Mouse (Mus musculus): ENCODE data around the gene C4bp. TPM values are rescaled to one million over a fixed set of nuclear protein-coding genes. Genes with fewer than 3 reads are reported as not detected.
"Not testable (repeated sequence)": the region's sequence is repeated elsewhere in the genome, so short reads cannot be mapped to it uniquely, and the experiment has no call there.

The C4bp gene
- polyA plus RNA-seq (2012; rRNA removed), result 0.02 TPM in 1 of 2 replicates, not detected in the other

DNA sequence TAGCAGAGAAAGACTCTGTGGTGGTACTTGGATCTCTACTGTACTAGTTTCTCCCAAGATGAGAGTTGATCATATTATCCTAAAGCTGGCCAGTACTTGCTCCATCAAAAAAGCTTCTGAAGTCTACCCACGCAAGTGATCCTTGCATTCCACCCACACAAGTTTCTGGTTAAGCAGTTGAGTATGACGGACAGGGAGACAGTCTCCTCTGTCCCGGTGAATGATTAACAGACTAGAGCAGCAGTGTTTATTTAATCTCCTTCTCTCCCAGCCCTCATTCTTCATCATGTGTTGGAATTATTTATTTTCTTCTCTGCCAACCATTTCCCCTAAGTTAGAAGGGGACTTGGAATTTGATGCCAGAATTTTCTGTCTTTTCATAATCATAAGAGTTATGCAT lies at the start of gene C4bp:
Gene C4bp (minus strand): TSS at position 179 of the 400 bp plus-strand sequence.
- DNase-seq (ENCODE audit: extremely low spot score in 1 of 2, low spot score in 1 of 2), result no peak

DNA sequence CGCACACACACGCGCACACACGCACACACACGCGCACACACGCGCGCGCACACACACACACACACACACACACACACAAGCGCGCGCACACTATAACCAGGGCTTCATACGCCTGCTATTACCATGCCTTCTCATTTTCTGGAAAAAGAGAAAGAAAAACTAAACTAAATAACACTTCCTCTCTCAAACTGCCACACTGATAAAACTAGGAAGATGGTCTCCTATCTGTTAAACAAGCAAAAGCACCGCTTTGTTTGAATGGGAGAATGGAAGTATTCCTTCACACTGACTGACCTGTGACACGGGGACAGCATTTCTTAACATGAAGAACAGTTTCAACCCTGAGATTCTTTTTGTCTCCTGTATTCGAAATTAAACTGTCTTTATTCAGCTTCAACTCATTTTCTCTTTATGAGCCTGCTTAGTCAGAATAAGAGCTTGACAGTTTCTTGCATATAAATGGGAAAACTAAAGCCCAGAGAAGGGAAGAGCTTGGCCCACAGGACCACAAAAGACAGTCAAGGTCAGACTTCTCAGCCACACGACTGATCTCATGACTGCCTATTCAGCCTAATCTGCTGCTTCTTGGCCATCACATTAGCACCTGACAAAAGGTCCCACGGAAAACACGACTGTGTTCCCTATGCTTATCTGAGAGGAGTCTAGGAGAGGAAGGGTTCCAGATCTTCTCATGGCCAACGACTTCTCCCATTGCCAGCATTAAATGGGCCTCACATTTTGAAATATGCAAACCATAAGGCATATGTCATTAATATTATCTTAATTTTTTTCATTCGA lies 49.0 kb upstream of the C4bp start:
- DNase-seq (ENCODE audit: extremely low spot score in 1 of 2, low spot score in 1 of 2), result no peak

DNA sequence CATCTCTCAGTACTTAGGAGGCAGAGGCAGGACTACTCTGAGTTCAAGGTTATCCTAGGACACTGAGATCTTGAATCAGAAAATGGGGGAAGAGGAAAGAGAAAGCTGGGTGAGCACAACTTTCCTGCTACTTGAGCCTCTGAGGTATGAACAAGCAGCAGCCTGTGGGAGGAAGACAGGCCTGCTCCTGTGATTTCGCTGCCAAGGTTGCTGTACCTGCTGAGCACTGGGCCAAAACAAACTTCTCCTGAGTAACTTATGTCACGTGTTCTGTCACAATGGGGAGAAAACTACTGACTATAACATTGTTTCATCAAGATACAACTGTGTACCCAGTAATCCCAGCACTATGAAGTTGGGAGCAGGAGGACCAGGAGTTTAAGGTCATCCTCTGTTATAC lies 42.2 kb upstream of the C4bp start:
- no peak for DNase-seq (ENCODE audit: extremely low spot score in 1 of 2, low spot score in 1 of 2)

- DNase-seq (ENCODE audit: extremely low spot score in 1 of 2, low spot score in 1 of 2), result no peak
These were observed 40.5 kb upstream of the C4bp start for GRCm38 (mm10) chr1:130701976-130702375.

- peak in 1 of 2 experiments; percentile 60 for DNase-seq (ENCODE audit: extremely low spot score in 1 of 2, low spot score in 1 of 2)
These were observed 38.7 kb upstream of the C4bp start for GRCm38 (mm10) chr1:130699937-130700633.

GRCm38 (mm10) chr1:130698601-130699000 lies 37.2 kb upstream of the C4bp start:
- no peak for DNase-seq (ENCODE audit: extremely low spot score in 1 of 2, low spot score in 1 of 2)

DNA sequence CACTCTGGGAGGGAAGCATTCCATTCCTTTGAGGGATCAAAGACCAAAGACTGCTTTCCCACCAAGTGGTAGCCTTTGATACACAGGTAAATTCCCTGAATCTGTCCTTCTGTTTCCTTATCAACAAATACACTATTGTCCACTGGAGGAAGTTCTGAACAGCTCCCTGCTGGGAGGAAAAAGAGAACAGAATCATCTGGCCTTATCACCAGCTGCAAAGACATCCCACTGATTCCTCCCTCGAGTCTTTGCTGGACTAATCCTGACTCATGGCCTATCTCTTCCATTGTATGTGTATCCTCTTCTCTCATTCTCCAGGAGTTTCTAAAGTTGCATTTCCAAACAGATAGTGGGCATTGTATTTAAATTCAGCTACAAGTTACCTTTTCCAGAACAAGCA lies 22.5 kb upstream of the C4bp start:
- no peak for DNase-seq (ENCODE audit: extremely low spot score in 1 of 2, low spot score in 1 of 2)

GRCm38 (mm10) chr1:130681656-130682413 lies 20.4 kb upstream of the C4bp start:
- no peak for DNase-seq (ENCODE audit: extremely low spot score in 1 of 2, low spot score in 1 of 2)

GRCm38 (mm10) chr1:130681075-130681474 lies 19.6 kb upstream of the C4bp start:
- DNase-seq (ENCODE audit: extremely low spot score in 1 of 2, low spot score in 1 of 2), result no peak

DNA sequence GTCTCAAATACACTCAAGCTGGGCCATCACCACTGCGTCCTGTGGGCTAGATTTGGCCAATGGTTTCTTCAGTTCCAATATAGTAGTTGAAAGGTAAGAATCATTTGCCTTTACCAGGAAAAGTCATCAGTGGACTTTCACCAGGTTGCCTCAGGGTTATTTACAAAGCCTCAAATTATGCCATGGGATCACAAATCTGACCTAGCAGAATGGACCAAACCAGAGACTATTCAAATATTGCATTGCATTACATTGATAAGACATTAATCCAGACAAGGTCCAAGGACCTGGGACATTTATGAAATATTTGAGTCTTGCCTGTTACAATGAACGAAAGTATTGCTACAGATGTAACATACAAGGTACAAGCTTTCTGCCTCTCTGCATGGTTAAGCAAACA lies 17.1 kb upstream of the C4bp start:
- DNase-seq (ENCODE audit: extremely low spot score in 1 of 2, low spot score in 1 of 2), result no peak

DNA sequence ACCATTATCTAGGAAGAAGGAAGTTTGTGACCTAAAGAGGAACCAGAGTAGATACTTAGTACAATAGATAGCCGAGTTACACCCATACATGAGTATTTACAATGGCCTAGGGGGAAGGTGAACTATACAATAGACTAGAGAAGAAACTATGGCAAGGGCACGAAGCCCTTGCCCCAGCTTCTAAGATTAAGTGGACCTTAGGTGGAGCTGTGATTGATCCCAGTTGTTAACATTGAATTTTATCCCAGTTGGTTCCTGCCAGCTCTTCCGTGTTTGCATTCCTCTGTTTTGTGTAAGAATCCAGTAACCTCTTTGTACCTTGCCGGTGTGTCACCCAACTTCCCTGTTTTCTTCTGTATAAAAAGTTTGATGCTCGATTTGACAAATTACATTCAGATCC lies 2.1 kb upstream of the C4bp start:
- not testable (repeated sequence) for DNase-seq (ENCODE audit: extremely low spot score in 1 of 2, low spot score in 1 of 2)

DNA sequence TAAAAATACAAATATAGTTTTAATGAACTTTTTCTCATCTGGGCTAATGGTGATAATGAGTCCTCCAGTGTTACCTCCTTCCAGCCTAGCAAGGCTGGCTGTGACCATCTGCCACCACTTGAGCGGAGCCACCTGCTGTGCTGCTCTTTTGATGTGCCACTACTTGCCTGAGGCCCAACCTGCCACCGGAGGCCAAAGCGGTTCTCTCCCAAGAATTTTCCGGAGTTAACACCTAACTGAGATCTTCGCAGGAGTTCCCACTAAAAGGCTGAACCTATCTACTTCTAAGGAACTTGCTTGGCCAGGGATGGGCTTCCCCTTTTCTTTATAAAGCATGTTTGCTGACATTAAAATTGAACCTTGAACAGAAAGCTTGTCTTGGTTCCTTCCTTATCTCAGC lies 1.8 kb downstream of the C4bp start:
- DNase-seq (ENCODE audit: extremely low spot score in 1 of 2, low spot score in 1 of 2), result not testable (repeated sequence)

DNA sequence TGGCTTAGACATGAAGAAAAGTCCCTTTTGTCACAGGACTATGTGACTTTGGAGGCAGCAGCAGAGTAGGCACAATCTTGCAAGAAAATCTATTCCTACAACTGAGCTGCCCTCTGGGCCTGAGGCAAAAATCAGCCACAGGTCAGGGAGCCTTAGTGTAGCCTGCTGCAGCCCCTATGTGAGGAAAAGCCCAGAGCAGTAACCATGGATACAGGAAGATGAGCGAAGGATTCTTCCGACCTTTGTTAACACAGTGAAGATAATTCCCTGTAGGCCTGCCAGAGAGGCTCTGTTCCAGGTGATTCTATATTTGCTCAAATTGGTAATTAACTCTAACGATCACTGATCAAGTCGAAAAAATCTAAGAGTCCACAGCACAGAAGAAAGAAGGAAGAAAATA lies 17.3 kb downstream of the C4bp start:
- no peak for DNase-seq (ENCODE audit: extremely low spot score in 1 of 2, low spot score in 1 of 2)

DNA sequence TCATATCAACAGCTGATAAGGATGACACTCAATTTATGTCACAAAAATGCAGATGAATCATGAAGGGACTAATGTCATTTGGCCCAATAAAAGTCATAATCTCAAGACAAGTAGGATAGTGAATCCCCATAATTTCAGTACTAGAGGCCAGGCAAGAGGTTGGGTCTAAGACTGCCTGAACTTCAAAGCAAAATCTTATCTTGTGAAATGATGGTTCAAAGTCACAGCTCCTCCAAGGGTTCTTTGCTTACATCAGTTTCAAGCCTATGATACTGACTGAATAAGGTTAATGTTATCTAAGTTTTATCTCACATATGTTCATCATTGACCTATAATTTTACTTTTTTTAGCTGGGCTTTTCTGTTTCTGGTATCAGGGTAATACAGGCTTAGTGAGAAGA lies 20.5 kb downstream of the C4bp start:
- DNase-seq (ENCODE audit: extremely low spot score in 1 of 2, low spot score in 1 of 2), result no peak

DNA sequence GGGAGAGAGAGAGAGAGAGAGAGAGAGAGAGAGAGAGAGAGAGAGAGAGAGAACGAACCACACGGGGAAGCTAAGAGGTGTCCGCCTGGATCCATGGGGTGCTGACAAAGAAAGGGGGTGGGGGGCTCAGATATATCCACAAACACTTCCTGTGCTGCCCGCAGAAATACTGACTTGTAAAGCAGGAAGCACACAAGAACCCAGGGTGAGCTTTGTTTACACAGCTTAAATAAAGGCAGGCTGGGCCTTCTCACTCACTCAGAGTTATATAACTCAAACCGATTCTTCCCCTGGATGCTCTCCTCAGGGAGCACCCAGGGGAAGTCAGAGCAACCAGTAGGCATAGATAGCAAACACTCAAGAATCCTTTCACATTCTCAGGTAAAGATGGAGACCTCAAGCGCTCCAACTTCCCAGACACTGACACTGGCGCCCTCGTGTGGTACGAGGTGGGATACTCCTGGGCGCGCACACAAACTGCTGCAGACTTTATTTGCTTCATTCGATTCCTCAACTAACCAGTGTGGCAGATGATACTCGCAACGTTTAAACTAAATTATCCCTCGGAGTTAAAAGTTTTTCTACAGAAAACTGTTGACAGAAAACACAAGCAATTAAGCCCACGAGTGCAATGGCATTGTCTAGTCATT lies 27.5 kb downstream of the C4bp start:
- peak; percentile 4 to 76 for DNase-seq (ENCODE audit: extremely low spot score in 1 of 2, low spot score in 1 of 2)

GRCm38 (mm10) chr1:130633316-130633715 lies 28.1 kb downstream of the C4bp start:
- DNase-seq (ENCODE audit: extremely low spot score in 1 of 2, low spot score in 1 of 2), result no peak

GRCm38 (mm10) chr1:130629521-130629920 lies 31.9 kb downstream of the C4bp start, which contains the start of gene Zp3r:
Gene Zp3r (minus strand): TSS chr1:130629621.
- no peak for DNase-seq (ENCODE audit: extremely low spot score in 1 of 2, low spot score in 1 of 2)

DNA sequence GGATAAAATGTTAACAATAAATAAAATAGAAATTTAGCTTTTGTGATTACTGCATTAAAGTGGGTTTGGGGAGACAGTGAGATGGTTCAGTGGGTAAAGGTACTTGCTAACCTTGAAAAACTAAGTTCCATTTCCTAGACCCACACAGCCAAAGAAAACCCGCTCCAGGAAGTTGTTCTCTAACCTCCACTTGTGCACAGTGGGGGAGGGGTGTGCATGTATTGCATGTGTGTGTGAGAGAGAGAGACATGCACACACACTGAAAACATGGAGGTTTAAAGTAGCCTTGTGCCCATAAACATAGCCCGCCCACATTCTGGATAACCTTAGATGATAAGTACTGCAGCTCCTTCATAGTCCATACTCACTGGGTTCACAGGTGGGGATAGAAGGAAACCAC lies 65.1 kb downstream of the C4bp start:
- DNase-seq (ENCODE audit: extremely low spot score in 1 of 2, low spot score in 1 of 2), result no peak

DNA sequence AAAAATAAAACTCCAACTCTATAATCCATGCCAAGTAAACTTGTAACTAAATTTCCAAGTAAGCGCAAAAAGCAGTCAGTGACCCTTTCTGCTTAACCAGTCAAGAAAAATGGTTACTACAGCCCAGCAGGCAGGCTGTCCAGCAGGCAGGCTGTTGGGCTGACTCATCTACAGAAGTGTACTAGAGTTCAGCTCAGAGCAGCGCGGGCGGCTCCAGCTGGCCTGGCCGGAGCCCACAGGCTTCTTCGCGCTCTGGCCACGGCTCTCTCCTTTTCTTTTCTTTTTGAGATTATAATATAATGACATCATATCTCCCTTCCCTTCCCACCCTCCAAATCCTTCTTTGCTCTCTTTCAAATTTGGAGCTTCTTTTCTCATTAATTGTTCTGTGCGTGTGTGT lies 72.8 kb downstream of the C4bp start:
- DNase-seq (ENCODE audit: extremely low spot score in 1 of 2, low spot score in 1 of 2), result no peak

Measured in frontal cortex, adult 2 months (tissue).